Mouse (Mus musculus) megakaryocyte, adult 5-6 weeks (primary cell): ENCODE results near the gene Nme3. TPM values are rescaled to one million over a fixed set of nuclear protein-coding genes. Genes with fewer than 3 reads are reported as not detected.

Source experiments
- total RNA-seq, 2 experiments: library from RNA; stranded (forward) in 1 of 2; stranded (reverse) in 1 of 2; fragments of 153-499, 151-499 nt in 1 of 2; fragments of 221-1000, 200-1000 nt in 1 of 2; gene quantifications; 2 replicates each; pipeline versions ENCODE4 v1.2.3 to v1.2.4; 2015 to 2017

Nme3 gene
- total RNA-seq, 2 experiments from 2014 or later = 28.2 to 40.9 TPM

Other genes starting within 250 kb of the Nme3 start
- 0.30 and 1.4 TPM in 2 replicates for gene Slc9a3r2, start 246.2 kb upstream of the Nme3 start, total RNA-seq (2015)
- gene Slc9a3r2, start 246.2 kb upstream of the Nme3 start, total RNA-seq (2017) = 1.1 and 1.5 TPM in 2 replicates
- gene Npw, start 238.0 kb upstream of the Nme3 start, total RNA-seq (2015) = not detected in 2 replicates
- gene Npw, start 238.0 kb upstream of the Nme3 start, total RNA-seq (2017) = not detected in 2 replicates
- 18.1 and 19.2 TPM in 2 replicates for gene Zfp598, start 226.8 kb upstream of the Nme3 start, total RNA-seq (2015)
- gene Zfp598, start 226.8 kb upstream of the Nme3 start, total RNA-seq (2017) = 12.7 and 17.8 TPM in 2 replicates
- not detected in 2 replicates for gene Syngr3, start 206.5 kb upstream of the Nme3 start, total RNA-seq (2015)
- not detected in 2 replicates for gene Syngr3, start 206.5 kb upstream of the Nme3 start, total RNA-seq (2017)
- 18.1 and 21.8 TPM in 2 replicates for gene Gfer, start 200.3 kb upstream of the Nme3 start, total RNA-seq (2015)
- 31.6 and 36.2 TPM in 2 replicates for gene Gfer, start 200.3 kb upstream of the Nme3 start, total RNA-seq (2017)
- gene Noxo1, start 200.3 kb upstream of the Nme3 start, total RNA-seq (2015) = 1.5 and 1.7 TPM in 2 replicates
- 0.62 and 1.9 TPM in 2 replicates for gene Noxo1, start 200.3 kb upstream of the Nme3 start, total RNA-seq (2017)
- gene Tbl3, start 188.8 kb upstream of the Nme3 start, total RNA-seq (2015) = 9.1 and 10.3 TPM in 2 replicates
- 15.6 and 21.3 TPM in 2 replicates for gene Tbl3, start 188.8 kb upstream of the Nme3 start, total RNA-seq (2017)
- not detected in 2 replicates for gene Rnf151, start 178.4 kb upstream of the Nme3 start, total RNA-seq (2015)
- gene Rnf151, start 178.4 kb upstream of the Nme3 start, total RNA-seq (2017) = not detected in 2 replicates
- gene Rps2, start 178.4 kb upstream of the Nme3 start, total RNA-seq (2015) = 2,172 and 2,303 TPM in 2 replicates
- 591 and 664 TPM in 2 replicates for gene Rps2, start 178.4 kb upstream of the Nme3 start, total RNA-seq (2017)
- gene Ndufb10, start 172.0 kb upstream of the Nme3 start, total RNA-seq (2015) = 186 and 217 TPM in 2 replicates
- 251 and 266 TPM in 2 replicates for gene Ndufb10, start 172.0 kb upstream of the Nme3 start, total RNA-seq (2017)
- gene Rpl3l, start 168.7 kb upstream of the Nme3 start, total RNA-seq (2015) = 0.45 and 0.52 TPM in 2 replicates
- 0.15 and 1.5 TPM in 2 replicates for gene Rpl3l, start 168.7 kb upstream of the Nme3 start, total RNA-seq (2017)
- 1,003 and 1,039 TPM in 2 replicates for gene Msrb1, start 159.9 kb upstream of the Nme3 start, total RNA-seq (2015)
- 540 and 544 TPM in 2 replicates for gene Msrb1, start 159.9 kb upstream of the Nme3 start, total RNA-seq (2017)
- gene Hs3st6, start 143.5 kb upstream of the Nme3 start, total RNA-seq (2015) = not detected in 2 replicates
- gene Hs3st6, start 143.5 kb upstream of the Nme3 start, total RNA-seq (2017) = not detected in 2 replicates
- gene Meiob, start 92.2 kb upstream of the Nme3 start, total RNA-seq (2015) = not detected in 2 replicates
- gene Meiob, start 92.2 kb upstream of the Nme3 start, total RNA-seq (2017) = 0.33 TPM in 1 of 2 replicates, not detected in the other
- 29.5 and 46.1 TPM in 2 replicates for gene Hagh, start 56.4 kb upstream of the Nme3 start, total RNA-seq (2015)
- gene Hagh, start 56.4 kb upstream of the Nme3 start, total RNA-seq (2017) = 22.8 and 25.0 TPM in 2 replicates
- gene Fahd1, start 46.1 kb upstream of the Nme3 start, total RNA-seq (2015) = 3.7 and 4.0 TPM in 2 replicates
- gene Fahd1, start 46.1 kb upstream of the Nme3 start, total RNA-seq (2017) = 8.4 and 13.0 TPM in 2 replicates
- gene Igfals, start 30.5 kb upstream of the Nme3 start, total RNA-seq (2015) = not detected in 2 replicates
- gene Igfals, start 30.5 kb upstream of the Nme3 start, total RNA-seq (2017) = not detected in 2 replicates
- 74.4 and 76.3 TPM in 2 replicates for gene Nubp2, start 10.2 kb upstream of the Nme3 start, total RNA-seq (2015)
- 39.8 and 43.2 TPM in 2 replicates for gene Nubp2, start 10.2 kb upstream of the Nme3 start, total RNA-seq (2017)
- gene Spsb3, start 9.9 kb upstream of the Nme3 start, total RNA-seq (2015) = 17.1 and 19.8 TPM in 2 replicates
- gene Spsb3, start 9.9 kb upstream of the Nme3 start, total RNA-seq (2017) = 11.1 and 11.9 TPM in 2 replicates
- gene Eme2, start 1.4 kb upstream of the Nme3 start, total RNA-seq (2015) = 2.2 and 5.8 TPM in 2 replicates
- 13.5 and 17.4 TPM in 2 replicates for gene Eme2, start 1.4 kb upstream of the Nme3 start, total RNA-seq (2017)
- gene Mrps34, start 1.4 kb upstream of the Nme3 start, total RNA-seq (2015) = 30.0 and 30.1 TPM in 2 replicates
- 12.9 and 18.9 TPM in 2 replicates for gene Mrps34, start 1.4 kb upstream of the Nme3 start, total RNA-seq (2017)
- gene Mapk8ip3, start 40.5 kb downstream of the Nme3 start, total RNA-seq (2015) = 17.3 and 17.6 TPM in 2 replicates
- gene Mapk8ip3, start 40.5 kb downstream of the Nme3 start, total RNA-seq (2017) = 20.1 and 36.1 TPM in 2 replicates
- gene Jpt2, start 64.2 kb downstream of the Nme3 start, total RNA-seq (2015) = 60.9 and 63.8 TPM in 2 replicates
- 54.0 and 55.0 TPM in 2 replicates for gene Jpt2, start 64.2 kb downstream of the Nme3 start, total RNA-seq (2017)
- gene Cramp1l, start 119.3 kb downstream of the Nme3 start, total RNA-seq (2015) = 17.7 and 18.1 TPM in 2 replicates
- 9.8 and 10.2 TPM in 2 replicates for gene Cramp1l, start 119.3 kb downstream of the Nme3 start, total RNA-seq (2017)
- gene Ift140, start 119.6 kb downstream of the Nme3 start, total RNA-seq (2015) = 6.4 and 8.1 TPM in 2 replicates
- gene Ift140, start 119.6 kb downstream of the Nme3 start, total RNA-seq (2017) = 9.9 and 17.2 TPM in 2 replicates
- not detected in 2 replicates for gene Tmem204, start 187.1 kb downstream of the Nme3 start, total RNA-seq (2015)
- gene Tmem204, start 187.1 kb downstream of the Nme3 start, total RNA-seq (2017) = not detected in 2 replicates
- gene Telo2, start 219.5 kb downstream of the Nme3 start, total RNA-seq (2015) = 3.9 and 4.4 TPM in 2 replicates
- 8.8 and 11.3 TPM in 2 replicates for gene Telo2, start 219.5 kb downstream of the Nme3 start, total RNA-seq (2017)
- gene Ptx4, start 224.3 kb downstream of the Nme3 start, total RNA-seq (2015) = not detected in 2 replicates
- not detected in 2 replicates for gene Ptx4, start 224.3 kb downstream of the Nme3 start, total RNA-seq (2017)
- 12.3 and 13.1 TPM in 2 replicates for gene Clcn7, start 236.9 kb downstream of the Nme3 start, total RNA-seq (2015)
- 16.6 and 18.3 TPM in 2 replicates for gene Clcn7, start 236.9 kb downstream of the Nme3 start, total RNA-seq (2017)